ENCODE assay signal across 9 mouse cellular contexts in the genomic region with DNA sequence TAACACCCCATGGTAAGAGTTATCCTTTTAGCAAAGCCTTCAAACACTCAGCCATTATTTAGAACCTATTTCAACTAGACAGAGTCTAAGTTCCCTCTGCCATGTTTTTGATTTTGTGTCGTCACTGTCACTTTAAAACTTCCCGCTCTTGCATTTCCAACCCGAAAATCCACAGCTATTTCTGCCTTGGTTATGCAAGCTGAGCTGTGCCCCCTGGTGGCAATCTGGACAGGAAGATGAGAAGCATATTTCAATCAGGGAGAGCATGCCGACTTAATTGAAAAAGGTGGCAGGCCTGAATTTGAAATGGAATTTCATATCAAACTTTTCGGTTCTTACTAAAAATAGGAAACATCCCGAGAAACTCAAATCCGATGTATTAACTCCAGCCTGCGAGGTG. TPM values are rescaled to one million over a fixed set of nuclear protein-coding genes. Genes with fewer than 3 reads are reported as not detected.
DNase-seq lines count a peak whose midpoint lies in the region; TF ChIP-seq lines count a peak whose summit lies in the region.
"Had no signal": no experiment of that assay in that cellular context is flagged by ENCODE, and none has a peak within 500 bp of the region (broad histone marks: within the 10 kb centered on the region; RNA-seq: fewer than 3 reads in every experiment).

No protein-coding gene starts in this region.

- no peaks in the 10 kb centered on the region for H3K27me3 ChIP-seq in CH12.LX (replicated peaks)
- no peaks in the 10 kb centered on the region for H3K27me3 ChIP-seq in limb, embryonic 10.5 days (ENCODE audit: low read depth, poor library complexity, severe bottlenecking)
- H3K27me3 ChIP-seq: neural tube, embryonic 13.5 days had no signal

- no peak overlapping the region for H3K27ac ChIP-seq in CH12.LX (ENCODE audit: insufficient read depth, low read depth)
- no peak overlapping the region for H3K27ac ChIP-seq in limb, embryonic 10.5 days
- H3K27ac ChIP-seq: neural tube, embryonic 13.5 days had no signal

- no peak for TF ChIP-seq EP300 in CH12.LX (IDR thresholded peaks at IDR 0.05; ENCODE audit: low read length)

- H3K9me3 ChIP-seq in CH12.LX (replicated peaks; ENCODE audit: low read length): no peaks in the 10 kb centered on the region
- H3K9me3 ChIP-seq in limb, embryonic 10.5 days (replicated peaks): no peaks in the 10 kb centered on the region
- H3K9me3 ChIP-seq: neural tube, embryonic 13.5 days had no signal

- intact Hi-C loops in gastrocnemius, postnatal 14 days (cut with DNase I; ENCODE audit: low total_unique reads): no loop called here

- peaks cover 25 to 58% of the 10 kb centered on the region in 2 experiments for H3K36me3 ChIP-seq in CH12.LX (replicated peaks in 1 of 2; ENCODE audit: control insufficient read depth in 1 of 2, insufficient read depth in 1 of 2, low read length in 1 of 2)
- H3K36me3 ChIP-seq in limb, embryonic 10.5 days: peaks cover 48% of the 10 kb centered on the region

- no peak overlapping the region for H3K4me2 ChIP-seq in CH12.LX (ENCODE audit: insufficient read depth, low read depth, poor library complexity, severe bottlenecking)
- H3K4me2 ChIP-seq: neural tube, embryonic 13.5 days had no signal

- peak in 1 of 2 experiments; percentile 56; a peak in 2 of 4 replicates for TF ChIP-seq CTCF in CH12.LX (conservative IDR thresholded peaks at IDR 0.05 in 1 of 2, IDR thresholded peaks at IDR 0.05 in 1 of 2; ENCODE audit: low read depth in 2 of 2, low read length in 2 of 2)

- DNase-seq in gastrocnemius, postnatal 14 days: peak; percentile 50
- DNase-seq in gastrocnemius, postnatal 25 days: no peak
- peak; percentile 21 for DNase-seq in CH12.LX (ENCODE audit: extremely low read depth)
- peak; percentile 37 for DNase-seq in cerebellum, adult 11-12 months
- peak; percentile 50 to 75 for DNase-seq in frontal cortex, postnatal 36 days (ENCODE audit: low spot score in 2 of 2)
- peak; percentile 61 for DNase-seq in limb, embryonic 10.5 days (ENCODE audit: low spot score)
- peak; percentile 73 for DNase-seq in right cerebral cortex, adult 18-20 months
- no peak for DNase-seq in thymus, adult 18-20 months

- H3K9ac ChIP-seq in CH12.LX (ENCODE audit: insufficient read depth, low read depth): no peak overlapping the region
- H3K9ac ChIP-seq: neural tube, embryonic 13.5 days had no signal

- 78% methylated on average over 8 of the region's 8 CpGs for WGBS in limb, embryonic 10.5 days

- in situ Hi-C loops in CH12.LX (cut with MboI; ENCODE audit: low pct_ligation_motif_present, low pct_unique_long_range_greater_than_20kb, low sequenced_read_pairs): no loop called here

- peak; percentile 25 for TF ChIP-seq RAD21 in CH12.LX (IDR thresholded peaks at IDR 0.05; ENCODE audit: low read depth, low read length)

- dilution Hi-C loops in CH12.LX (cut with MboI; ENCODE audit: extremely low pct_ligation_motif_present, extremely low pct_unique_long_range_greater_than_20kb, low sequenced_read_pairs): no loop called here

- no peaks in the 10 kb centered on the region for H3K4me1 ChIP-seq in CH12.LX (ENCODE audit: control insufficient read depth in 1 of 2, insufficient read depth in 2 of 2)
- H3K4me1 ChIP-seq in limb, embryonic 10.5 days: no peaks in the 10 kb centered on the region
- H3K4me1 ChIP-seq: neural tube, embryonic 13.5 days had no signal

- no peak for TF ChIP-seq POLR2A in CH12.LX (IDR thresholded peaks at IDR 0.05; ENCODE audit: low read depth, low read length)

- no peaks in the 10 kb centered on the region for H3K79me2 ChIP-seq in CH12.LX (replicated peaks; ENCODE audit: control insufficient read depth, extremely low read depth, insufficient read depth, poor library complexity, severe bottlenecking)

- no peak overlapping the region for H3K4me3 ChIP-seq in CH12.LX (replicated peaks in 1 of 3; ENCODE audit: low read depth in 2 of 3, low read length in 2 of 3, poor library complexity in 1 of 3)
- no peak overlapping the region for H3K4me3 ChIP-seq in limb, embryonic 10.5 days
- H3K4me3 ChIP-seq: neural tube, embryonic 13.5 days had no signal

TF ChIP-seq in CH12.LX, 34 proteins besides CTCF, POLR2A, EP300 and RAD21:
- no peak for TF ChIP-seq JUN (IDR thresholded peaks at IDR 0.05; ENCODE audit: insufficient read depth, low read depth, low read length)
- TF ChIP-seq SMC3 (IDR thresholded peaks at IDR 0.05; ENCODE audit: low read depth, low read length): peak; percentile 46

RNA-seq across cellular contexts. Expression of a gene that starts 35.6 kb away (rescaled TPM):
- total RNA-seq in gastrocnemius, postnatal 14 days (2021): 1 to 10 TPM; 3.0 to 3.9 TPM
- total RNA-seq in gastrocnemius, postnatal 25 days (2021): under 1 TPM; 0.54 to 0.70 TPM
- total RNA-seq in CH12.LX (2012; rRNA removed) (53.5 and 61.3 TPM in 2 replicates), CH12.LX (2014; rRNA removed) (119 and 138 TPM in 2 replicates)
- 104 and 106 TPM in 2 replicates for polyA plus RNA-seq in CH12.LX (2012; ENCODE audit: insufficient read length, low read depth)
- 72.9 and 76.3 TPM in 2 replicates for polyA plus RNA-seq in limb, embryonic 10.5 days (2016; fragmentation: Nextera tagmentation; extraction: Ambion mirVana)

Comparison
In these comparisons a context has a peak if more than half of its experiments do, and no peak if none do; other contexts are left out.
1. DNase-seq: peak in gastrocnemius, postnatal 14 days (single experiment), CH12.LX (single experiment), cerebellum, adult 11-12 months (single experiment), frontal cortex, postnatal 36 days (2 of 2), limb, embryonic 10.5 days (single experiment) and right cerebral cortex, adult 18-20 months (single experiment); none in gastrocnemius, postnatal 25 days (single experiment) and thymus, adult 18-20 months (0 of 2).
2. RNA of a gene that starts 35.6 kb away (total RNA-seq): 53.5 to 138 TPM in CH12.LX; 3.0 to 3.9 TPM in gastrocnemius, postnatal 14 days and 0.54 to 0.70 TPM in gastrocnemius, postnatal 25 days; every median in the first group is over 10 times any median in the second.